Mouse (Mus musculus): Measurements from ENCODE around the gene St3gal3.
A peak's percentile ranks its signal among the peaks of the same experiment; 100 is the strongest.

The St3gal3 gene

DNA sequence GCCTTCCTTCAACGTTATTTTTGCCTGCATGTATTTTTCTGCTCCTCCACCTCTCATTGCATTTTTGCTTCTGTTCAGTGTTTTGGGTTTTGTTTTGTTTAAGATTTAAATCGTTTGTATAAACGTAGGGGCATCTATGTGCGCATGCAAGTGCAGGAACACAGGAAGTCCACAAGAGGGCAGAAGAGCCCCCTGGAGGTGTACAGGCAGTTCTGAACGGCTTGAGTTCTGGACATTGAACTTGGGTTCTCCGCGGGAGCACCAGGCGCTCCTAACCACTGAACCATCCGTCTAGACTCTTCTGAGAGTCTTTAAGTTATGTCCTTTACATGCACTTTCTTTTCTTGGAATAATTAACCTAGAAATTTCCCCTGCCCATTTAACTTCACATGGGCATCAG, 44.8 kb downstream of the St3gal3 start:
- no peak for DNase-seq (ENCODE audit: low spot score)

DNA sequence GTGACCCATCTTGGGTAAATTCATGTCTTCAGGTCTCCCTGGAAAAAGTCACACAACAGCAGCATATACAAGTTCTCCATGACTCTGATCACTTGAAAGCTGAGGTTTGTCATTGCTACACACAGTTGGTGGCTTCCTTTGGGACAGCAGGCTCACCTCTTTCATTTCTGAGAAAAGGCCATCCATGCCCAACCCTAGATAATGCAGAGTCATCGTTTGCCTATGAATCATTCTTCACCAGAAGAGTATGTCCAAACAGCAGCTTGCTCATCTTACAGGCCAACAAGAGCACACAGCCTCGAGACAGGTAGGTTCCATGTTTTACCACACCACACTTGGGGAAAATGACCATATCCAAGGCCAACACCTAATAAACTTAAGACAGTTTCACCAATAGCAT, 45.9 kb downstream of the St3gal3 start:
- DNase-seq (ENCODE audit: low spot score): no peak

DNA sequence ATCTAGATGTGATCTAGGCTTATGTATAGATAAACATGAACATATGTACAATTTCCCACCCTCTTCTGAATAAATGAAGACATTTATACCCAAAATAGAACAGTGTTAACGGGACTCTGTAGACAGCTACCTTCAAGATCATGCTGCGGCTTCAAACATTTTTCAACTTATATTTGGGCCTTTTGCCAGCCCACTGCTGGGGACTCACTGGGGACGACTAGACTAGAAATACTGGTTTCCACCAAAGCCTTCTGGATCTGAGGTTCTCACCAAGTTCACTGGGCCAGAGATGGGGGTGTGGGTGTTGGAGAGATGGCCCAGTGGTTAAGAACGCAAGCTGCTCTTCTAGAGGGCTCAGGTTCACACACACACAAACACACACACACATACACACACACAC, 49.7 kb downstream of the St3gal3 start:
- DNase-seq (ENCODE audit: low spot score): no peak

DNA sequence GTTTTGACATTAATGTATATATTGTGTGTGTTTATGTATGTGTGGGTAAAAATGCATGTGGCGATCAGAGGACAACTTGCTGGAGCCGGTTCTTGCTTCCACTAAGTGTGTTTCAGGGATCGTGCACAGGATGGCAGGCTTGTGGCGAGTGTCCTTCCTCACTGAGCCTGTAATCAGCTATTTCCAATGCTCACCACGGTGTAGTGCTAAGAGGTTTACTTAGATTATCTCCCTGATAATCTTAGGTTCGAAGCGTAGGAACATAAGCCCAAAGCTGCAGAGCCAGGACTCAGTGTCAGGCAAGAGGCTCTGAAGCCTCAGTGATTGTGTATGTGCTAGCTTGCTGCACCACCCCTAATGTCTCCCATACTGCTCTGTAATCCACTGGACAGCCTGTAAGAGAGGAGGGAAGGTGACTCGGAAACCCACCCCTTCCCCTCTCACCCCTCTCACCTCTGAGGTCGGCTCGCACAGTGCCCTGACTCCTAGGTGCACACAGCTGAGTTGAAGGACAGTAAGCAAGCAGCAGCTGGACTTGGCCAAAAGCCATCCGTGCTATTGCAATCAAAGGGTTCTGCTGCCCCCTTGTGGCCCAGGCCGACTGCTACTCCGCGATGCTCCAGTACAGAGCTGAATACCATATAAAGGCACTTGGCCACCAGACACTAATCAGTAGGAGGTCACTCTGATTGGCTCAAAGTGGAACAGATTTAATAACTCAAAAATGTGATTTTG, 51.3 kb downstream of the St3gal3 start:
- DNase-seq (ENCODE audit: low spot score): peak; percentile 82

DNA sequence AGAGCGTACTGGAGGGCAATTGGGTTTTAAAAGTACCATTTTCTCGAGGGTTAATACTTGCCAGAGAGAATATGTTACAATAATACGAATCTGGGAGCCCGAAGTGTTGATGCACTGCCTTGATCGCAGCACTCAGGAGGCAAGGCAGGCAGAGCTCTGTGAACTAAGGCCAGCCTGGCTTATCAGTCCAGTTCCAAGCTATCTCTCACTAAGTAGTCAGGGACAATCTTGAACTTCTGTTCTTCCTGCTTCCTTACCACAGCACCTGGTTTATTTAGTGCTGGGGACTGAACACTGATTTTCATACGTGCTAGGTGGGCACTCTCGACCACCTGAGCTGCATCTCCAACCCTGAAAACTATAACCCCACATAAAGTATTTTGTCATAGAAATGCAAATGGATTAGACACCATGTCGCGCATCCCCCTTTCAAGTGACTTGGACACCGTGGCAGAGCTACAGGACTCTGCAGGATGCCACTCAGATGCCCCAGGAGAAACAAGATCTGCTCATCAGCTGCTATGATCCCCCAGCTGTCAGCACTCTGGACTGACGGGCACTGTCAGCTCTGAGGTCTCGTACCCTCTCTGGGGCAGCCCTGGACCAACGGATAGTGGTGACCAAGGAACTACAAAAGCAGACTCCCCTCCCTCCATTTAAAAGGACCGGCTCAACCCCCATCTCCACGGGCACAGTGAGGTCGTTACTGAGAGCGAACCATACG, 52.9 kb downstream of the St3gal3 start:
- DNase-seq (ENCODE audit: low spot score): no peak

DNA sequence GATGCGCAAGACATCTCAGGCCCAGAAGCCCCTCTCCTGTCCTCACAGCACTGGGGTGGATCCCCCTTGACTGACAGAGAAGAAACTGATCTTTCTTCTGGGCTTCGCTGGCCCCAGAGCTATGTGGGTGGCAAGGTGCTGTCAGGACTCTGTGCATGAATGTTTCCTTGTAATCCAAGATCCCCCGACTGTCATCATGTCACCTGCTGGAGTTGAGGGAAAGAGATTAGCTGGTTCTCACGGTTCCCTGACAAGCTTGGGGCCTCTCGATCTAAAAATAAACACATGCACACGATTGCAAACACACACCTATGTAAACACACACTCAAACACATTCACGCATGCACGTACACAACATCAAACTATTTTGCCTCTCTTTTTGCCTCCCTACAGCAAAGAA, 54.2 kb downstream of the St3gal3 start:
- DNase-seq (ENCODE audit: low spot score): no peak

DNA sequence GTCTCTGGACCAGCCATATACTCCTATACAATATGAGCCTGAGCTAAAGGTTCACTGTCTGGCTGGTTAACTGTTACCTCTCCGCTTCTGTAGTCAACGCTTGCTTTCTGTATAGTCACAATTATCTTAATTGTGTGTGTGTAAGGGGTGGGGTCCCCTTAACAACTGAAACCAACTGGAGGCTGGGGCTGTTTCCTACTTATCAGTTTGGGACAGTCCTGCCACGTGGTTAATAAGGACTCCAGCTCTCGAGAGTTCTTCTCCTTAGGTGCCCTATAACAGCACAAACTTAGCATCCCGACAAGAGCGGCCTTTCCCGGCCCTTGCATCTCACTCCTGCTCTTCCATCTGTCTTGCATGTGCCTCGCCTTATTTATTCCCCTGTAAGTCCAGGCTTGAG, 55.5 kb downstream of the St3gal3 start:
- DNase-seq (ENCODE audit: low spot score): no peak

DNA sequence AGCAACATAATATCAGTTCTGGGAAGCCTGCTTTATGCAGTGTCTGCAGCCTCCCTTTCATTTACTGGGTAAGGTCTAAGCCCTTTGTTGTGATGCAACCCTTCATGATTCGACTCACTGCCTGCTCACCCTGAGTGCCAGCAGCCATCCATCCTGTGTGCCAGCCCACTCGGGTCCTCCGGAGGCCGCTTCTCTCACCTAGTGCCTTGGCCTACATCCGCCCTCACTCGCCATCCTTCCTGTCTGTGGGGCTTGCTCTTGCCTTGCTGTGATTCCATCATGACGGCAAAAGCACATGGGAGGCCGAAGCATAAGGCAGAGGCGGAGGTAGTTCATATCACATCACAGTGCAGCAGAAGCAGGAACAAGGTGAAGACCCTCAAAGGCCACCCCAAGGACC, 56.1 kb downstream of the St3gal3 start:
- no peak for DNase-seq (ENCODE audit: low spot score)

DNA sequence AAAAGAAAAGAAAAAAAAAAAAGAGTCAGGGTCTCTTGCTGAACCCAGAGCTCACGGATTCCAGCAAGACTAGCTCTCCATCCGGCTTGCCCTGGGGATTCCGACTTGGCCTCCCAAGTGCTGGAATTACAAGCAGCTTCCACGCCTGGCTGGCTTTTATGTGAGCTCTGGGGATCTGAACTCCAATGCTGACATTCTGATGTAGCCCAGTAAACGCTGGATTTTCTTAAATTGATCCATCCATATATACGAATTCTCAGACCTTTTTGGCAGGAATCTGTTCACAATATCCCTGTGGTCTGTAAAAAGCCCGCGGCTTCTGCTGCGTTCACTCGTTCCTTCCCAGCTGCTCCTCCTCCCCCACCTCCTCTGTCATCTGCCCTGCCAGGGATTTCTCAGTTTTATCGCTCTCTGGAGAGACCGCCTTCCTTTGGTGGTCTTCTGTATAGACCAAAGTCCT, 57.4 kb downstream of the St3gal3 start:
- DNase-seq (ENCODE audit: low spot score): no peak

DNA sequence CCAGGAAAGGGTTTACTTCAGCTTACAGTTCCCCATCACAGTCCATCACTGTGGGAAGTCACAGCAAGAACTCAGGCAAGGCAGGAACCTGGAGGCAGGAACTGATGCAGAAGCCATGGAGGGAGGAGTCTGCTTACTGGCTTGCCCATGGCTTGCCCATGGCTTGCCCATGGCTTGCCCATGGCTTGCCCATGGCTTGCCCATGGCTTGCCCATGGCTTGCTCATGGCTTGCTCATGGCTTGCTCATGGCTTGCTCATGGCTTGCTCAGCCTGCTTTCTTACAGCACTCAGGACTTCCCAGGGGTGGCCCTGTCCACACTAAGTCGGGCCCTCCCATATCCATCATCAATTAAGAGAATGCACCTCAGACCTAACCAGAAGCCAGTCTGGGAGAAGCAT, 58.1 kb downstream of the St3gal3 start:
- no peak for DNase-seq (ENCODE audit: low spot score)

DNA sequence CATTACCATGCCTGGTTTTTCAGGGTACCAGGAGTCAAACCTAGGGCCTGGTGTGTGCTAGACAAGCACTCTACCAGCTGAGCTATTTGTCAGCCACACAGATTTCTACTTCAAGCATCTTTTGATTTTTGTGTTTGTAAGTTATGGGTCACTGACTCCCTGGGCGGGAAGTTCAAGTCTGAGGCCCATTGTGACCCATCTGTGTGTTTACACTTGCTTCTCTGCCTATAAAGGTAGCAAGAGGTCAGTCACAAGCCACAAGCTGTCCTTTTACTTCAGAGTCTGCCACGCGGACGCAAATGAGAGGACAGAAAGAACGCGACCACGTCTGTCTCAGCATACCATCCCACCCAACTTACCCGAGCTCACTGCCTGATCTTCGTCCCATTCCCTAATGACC, 59.4 kb downstream of the St3gal3 start:
- DNase-seq (ENCODE audit: low spot score): no peak

DNA sequence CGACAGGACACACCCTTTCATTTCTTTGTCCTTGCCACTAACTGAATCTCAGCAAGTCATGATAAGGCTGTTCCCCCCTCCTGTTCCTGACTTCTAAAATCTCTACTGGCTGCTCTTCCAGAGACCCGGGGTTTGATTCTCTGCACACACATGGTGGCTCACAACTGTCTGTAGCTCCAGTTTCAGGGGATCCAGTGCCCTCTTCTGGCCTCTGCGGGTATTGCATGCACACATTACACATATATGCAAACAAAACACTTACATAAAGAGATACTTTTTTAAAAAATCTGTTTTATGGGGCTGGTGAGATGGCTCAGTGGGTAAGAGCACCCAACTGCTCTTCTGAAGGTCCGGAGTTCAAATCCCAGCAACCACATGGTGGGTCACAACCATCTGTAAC, 60.5 kb downstream of the St3gal3 start:
- no peak for DNase-seq (ENCODE audit: low spot score)

DNA sequence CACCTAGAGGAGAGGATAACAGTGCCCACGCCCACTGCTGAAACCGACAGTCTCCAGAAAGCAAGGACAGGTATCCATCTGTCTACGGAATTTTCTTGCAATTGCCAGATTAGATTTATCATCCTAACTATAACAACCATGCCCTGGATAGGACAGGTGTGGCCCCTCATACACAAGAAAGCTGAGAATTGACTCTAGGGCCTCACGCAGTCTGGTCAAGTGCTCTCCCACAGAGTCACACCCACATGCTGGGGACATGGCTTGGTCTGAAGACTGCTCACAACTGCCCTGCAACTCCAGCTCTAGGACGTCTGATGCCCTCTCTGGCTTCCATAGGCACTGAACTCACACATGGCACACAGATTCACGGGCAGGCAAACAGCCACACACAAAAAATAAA, 61.6 kb downstream of the St3gal3 start:
- no peak for DNase-seq (ENCODE audit: low spot score)

DNA sequence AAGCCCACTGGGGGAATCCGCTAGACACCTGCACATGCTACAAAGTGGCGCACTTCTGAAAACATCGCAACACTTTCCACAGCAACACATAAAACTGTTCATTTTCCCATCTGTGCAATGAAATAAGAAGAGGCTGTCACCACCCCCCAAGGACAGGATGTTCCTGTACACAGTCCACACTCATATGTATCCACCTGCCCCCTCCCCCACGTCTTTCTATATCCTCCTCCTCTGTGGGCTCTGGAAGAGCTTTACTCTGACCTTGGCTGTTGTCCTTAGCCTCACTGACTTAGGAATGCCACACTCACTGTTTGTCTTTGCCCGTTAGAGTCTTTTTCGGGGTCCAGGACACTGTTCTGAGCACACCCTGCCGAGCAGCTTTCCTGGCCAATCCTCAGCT, 62.8 kb downstream of the St3gal3 start:
- no peak for DNase-seq (ENCODE audit: low spot score)

DNA sequence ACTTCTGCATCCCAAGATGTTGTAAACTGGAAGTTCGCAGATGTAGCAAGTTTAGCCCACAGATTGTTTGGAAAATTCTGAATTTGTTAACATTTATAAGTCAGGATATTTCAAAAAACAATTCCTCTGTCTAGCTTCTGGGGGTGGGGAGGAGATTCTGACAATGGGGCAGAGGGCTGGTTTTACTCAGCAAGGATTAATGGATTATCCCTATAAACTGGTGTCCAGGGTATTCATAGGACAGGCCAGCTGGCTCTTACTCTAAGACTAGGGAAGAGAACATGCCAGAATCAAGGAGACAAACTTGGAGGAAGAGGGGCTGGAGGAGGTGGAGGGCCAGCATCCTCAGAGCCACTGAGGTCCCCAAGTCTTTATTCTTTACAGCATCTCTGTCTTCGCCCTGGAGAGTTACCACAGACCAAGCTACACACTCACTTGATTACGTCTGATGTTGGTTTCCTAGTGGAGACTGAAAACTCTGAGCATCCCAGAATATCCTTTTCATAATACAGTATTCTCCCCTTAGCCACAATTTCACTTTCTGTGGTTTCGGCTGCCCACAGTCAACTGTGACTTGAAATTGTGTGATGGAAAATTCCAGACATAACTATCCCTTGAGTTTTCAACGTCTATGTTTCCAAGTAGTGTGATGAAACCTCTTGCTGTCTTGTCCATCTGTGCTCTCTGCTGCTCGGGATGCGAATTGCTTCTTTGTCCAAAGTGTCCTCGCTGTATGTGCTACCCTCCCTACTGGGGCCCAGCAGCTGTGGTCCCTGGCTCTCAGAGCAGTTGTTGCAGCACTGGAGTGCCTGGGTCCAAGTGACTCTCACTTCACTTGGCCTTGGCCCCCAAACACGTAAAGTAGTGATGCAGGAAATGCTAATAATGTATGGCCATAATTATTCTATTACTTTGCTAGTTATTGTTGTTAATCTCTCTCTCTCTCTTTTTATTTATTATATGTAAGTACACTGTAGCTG, 64.2 kb downstream of the St3gal3 start:
- DNase-seq (ENCODE audit: low spot score): no peak

DNA sequence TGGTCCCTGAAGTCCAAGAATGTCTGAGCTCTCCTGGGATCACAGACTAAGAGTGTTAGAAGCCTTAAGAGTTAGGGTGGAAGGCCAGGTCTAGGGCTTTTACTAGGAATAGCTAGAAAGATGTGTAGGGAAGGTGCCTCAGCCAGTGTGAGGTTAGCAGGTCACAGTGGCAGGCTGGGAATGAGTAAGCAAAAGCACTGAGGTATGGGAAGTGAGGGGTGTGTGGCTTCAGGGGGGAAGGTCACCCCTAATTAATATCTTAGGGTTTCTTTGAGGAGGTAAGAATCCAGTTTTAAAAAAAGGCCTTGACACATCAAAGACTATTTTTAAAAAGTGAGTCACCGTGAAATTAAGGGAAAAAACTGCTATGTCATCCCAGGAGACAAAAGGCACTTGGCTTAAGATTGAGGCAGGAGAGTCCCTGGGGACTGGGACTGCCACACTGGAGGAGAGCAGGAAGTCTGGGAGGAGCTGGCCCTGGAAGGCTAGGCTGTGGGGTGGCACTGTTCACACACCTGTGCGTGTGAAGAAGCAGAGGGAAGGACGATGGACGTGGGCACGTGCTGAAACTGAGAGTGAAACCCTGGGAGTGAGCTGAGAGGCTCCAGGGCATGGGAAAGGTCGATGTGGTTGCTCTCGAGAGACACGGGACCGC, 72.8 kb downstream of the St3gal3 start:
- DNase-seq (ENCODE audit: low spot score): no peak

DNA sequence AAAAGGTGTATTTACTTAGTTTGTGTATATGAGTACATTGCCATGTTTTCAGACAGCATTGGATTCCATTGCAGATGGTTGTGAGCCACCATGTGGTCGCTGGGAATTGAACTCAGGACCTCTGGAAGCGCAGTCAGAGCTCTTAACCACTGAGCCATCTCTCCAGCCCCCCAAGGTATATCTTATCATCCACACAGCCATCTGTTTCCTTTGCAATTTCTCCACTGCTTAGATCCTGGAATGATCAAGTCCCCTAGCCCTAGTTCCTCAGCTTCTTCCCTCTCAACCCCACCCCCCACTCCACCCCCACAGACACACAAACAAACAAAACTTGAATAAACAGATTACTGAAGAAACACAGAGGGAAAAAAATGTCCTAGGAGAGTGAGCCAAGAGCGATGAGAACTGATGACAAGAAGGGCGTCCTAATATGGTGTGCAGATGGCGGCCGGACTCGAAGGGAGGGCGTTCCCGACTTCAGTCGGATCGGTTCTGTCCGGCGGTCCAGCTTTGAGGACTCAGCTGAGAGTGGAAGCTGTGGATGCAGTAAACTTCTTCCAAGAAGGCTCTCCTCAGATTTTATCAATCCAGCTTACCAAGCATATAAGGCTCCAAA, 73.7 kb downstream of the St3gal3 start:
- no peak for DNase-seq (ENCODE audit: low spot score)

DNA sequence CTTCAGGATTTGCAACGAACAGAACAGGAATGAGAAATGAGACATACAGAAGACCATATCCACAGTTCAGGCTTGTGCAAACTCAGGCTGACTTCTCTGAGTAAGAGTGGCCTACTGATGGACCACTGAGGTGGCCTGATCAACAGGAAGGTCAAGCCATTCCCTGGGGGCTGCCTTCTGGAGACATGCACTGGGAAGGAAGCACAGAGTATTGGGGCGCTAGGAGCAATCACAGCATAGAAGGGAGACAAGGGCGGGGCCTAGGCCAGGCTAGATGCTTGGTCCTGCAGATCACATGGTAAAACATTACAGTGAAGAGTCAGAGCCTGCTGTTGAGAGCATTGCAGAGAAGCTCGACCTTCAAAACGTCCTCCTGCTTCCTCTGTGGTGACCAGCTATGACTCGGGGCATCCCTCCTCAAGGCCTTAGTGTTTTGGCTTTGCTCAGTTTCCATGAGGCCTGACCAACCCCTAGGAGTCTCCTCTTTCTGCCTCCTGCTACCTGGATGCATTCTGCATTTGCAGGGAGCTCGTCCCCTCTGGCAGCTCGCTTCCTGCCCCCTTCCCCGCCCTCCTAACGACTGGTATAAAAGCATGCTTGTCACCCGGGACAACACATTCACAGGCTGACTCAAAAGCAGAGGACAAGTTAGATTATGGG, 74.8 kb downstream of the St3gal3 start:
- DNase-seq (ENCODE audit: low spot score): no peak

DNA sequence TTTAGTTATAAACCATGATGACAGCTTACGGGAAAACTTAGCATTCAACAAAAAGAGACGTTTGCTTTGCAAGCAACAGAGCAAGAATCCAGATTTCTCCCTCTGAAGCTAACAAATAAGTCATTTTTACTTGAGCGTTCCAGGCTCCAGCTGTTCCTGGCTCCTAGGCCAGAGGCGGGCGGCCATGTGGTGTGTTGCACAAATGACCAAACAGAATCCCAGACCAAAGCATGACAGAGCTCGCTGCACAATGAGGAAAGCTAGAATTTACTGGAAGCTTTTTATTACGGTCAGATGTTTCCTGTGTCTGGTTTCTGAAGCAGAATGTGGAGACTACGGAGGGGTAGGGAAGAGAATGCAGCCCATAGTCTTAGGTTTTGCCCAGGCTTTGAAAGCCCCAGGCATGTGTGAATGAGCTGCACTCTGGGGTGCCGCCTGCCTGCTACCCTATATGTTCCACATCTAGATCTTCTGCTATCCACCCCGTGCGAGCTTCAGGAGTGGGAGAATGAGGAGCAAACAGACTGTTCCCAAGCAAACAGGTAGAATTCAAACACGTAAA, 76.5 kb downstream of the St3gal3 start:
- DNase-seq (ENCODE audit: low spot score): peak; percentile 16

DNA sequence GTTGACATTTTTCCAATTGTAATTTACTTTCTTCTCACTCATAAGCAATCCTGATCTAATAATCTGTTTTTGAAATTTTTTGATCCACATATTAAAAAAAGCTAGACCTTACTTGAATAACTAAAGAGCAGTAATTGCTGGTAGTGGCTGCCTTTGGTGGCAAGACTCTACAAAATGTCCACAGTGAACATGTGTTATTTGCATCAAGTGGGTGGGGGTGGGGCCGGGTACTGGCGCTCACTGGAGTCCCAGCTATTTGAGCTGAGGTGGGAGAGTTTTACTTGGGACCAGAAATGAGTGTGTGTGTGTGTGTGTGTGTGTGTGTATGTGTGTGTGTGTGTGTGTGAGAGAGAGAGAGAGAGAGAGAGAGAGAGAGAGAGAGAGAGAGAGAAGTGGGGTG, 77.6 kb downstream of the St3gal3 start:
- no peak for DNase-seq (ENCODE audit: low spot score)

DNA sequence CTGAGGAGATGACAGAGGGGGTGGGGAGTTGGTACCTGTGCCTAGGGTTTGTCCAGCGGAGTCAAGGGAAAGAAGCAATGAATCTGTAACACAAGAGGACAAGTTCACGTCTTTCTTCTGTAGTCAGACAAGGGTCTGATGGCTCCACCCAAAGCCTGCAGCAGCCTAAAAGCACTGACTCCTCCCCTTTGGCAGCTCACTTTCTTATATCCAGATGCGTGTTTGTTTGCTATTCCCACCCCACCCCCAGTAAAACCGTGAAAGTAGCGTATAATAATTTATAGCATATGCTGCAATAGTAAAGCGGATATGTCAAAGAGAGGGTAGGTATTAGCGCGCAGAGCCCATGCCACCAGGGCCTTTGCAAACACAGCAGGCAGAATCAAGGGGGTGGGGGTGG, 80.1 kb downstream of the St3gal3 start:
- DNase-seq (ENCODE audit: low spot score): no peak
